Mouse (Mus musculus) embryonic facial prominence, embryonic 11.5 days (tissue): Measurements from ENCODE around the gene Smco2. TPM values are rescaled to one million over a fixed set of nuclear protein-coding genes. Genes with fewer than 3 reads are reported as not detected.
A peak's percentile ranks its signal among the peaks of the same experiment; 100 is the strongest.
"Not testable (repeated sequence)": the region's sequence is repeated elsewhere in the genome, so short reads cannot be mapped to it uniquely, and the experiment has no call there.

Experiments used
- ATAC-seq: fragments of 200-750 bp; cut with Nextera tagmentation; replicated peaks from 2 replicates; pipeline ENCODE4 v1.8.0; 2017; ENCODE audit warnings: low read depth; ENCODE audit not compliant: insufficient number of reproducible peaks, low FRiP score, low TSS enrichment
- DNase-seq: peaks from one replicate; pipeline ENCODE4 v3.0.0-alpha.2; 2015; ENCODE audit warnings: low spot score
- H3K27ac ChIP-seq: fragments of 300-500 bp; sonication (generic); replicated peaks from 2 replicates; pipeline ENCODE4 v1.5.1; 2014; ENCODE audit warnings: mild to moderate bottlenecking, low read depth, low read length, control low read depth
- H3K27me3 ChIP-seq: fragments of 300-500 bp; sonication (generic); 2 replicates; pipeline ENCODE4 v1.6.1; 2014; ENCODE audit warnings: mild to moderate bottlenecking, low read length, moderate library complexity, mixed read lengths; ENCODE audit not compliant: control insufficient read depth, insufficient read depth
- H3K36me3 ChIP-seq: fragments of 300-500 bp; sonication (generic); replicated peaks from 2 replicates; pipeline ENCODE4 v1.6.1; 2014; ENCODE audit warnings: low read depth, mild to moderate bottlenecking, low read length, moderate library complexity, mixed read lengths; ENCODE audit not compliant: control insufficient read depth, insufficient read depth
- H3K4me1 ChIP-seq: fragments of 300-500 bp; sonication (generic); 2 replicates; pipeline ENCODE4 v1.6.1; 2014; ENCODE audit warnings: low read length, mixed read lengths; ENCODE audit not compliant: control insufficient read depth, insufficient read depth
- H3K4me2 ChIP-seq: fragments of 300-500 bp; sonication (generic); 2 replicates; pipeline ENCODE4 v1.6.1; 2014; ENCODE audit warnings: low read depth, mild to moderate bottlenecking, control low read depth, low read length, moderate library complexity
- H3K4me3 ChIP-seq: fragments of 300-500 bp; sonication (generic); 2 replicates; pipeline ENCODE4 v1.5.1; 2014; ENCODE audit warnings: low read depth, low read length, control low read depth
- H3K9ac ChIP-seq: fragments of 300-500 bp; sonication (generic); replicated peaks from 2 replicates; pipeline ENCODE4 v1.6.1; 2014; ENCODE audit warnings: mild to moderate bottlenecking, control low read depth, low read length
- H3K9me3 ChIP-seq: fragments of 300-500 bp; sonication (generic); replicated peaks from 2 replicates; pipeline ENCODE4 v1.6.1; 2016; ENCODE audit warnings: mild to moderate bottlenecking, low read length, inconsistent platforms, mixed read lengths; ENCODE audit not compliant: control insufficient read depth
- WGBS: fragments of 180-500 bp; shearing (Covaris S2); extraction: QIAGEN DNeasy Blood & Tissue Kit; methylation state at CpG from one replicate; pipeline ENCODE4 v1.1.7; 2014; 5-methylcytosine and 5-hydroxymethylcytosine counted together
- polyA plus RNA-seq: library from polyadenylated mRNA; unstranded; fragments of >200 nt; fragmentation: Nextera tagmentation; extraction: Ambion mirVana; gene quantifications from 2 replicates; pipeline ENCODE4 v1.2.1, GENCODE M21; 2014

The Smco2 gene
- polyA plus RNA-seq, 1 experiment from 2014 or later = not detected

DNA sequence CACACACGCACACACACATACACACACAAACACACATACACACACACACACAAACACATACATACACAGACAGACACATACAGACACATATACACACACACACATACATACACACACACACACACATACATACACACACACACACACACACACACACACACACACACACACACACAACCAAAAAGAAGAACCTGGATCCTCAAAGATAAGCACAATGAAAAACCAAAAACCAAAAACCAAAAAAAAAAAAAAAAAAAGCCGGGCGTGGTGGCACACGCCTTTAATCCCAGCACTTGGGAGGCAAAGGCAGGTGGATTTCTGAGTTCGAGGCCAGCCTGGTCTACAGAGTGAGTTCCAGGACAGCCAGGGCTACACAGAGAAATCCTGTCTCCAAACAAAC is 14.5 kb downstream of the Smco2 start:
- H3K9ac ChIP-seq, ATAC-seq, H3K4me3 ChIP-seq, H3K27me3 ChIP-seq, DNase-seq, H3K4me2 ChIP-seq, H3K9me3 ChIP-seq, H3K4me1 ChIP-seq, H3K27ac ChIP-seq, H3K36me3 ChIP-seq: not testable (repeated sequence)
- WGBS = 98% methylated on average over 4 of the region's 5 CpGs

DNA sequence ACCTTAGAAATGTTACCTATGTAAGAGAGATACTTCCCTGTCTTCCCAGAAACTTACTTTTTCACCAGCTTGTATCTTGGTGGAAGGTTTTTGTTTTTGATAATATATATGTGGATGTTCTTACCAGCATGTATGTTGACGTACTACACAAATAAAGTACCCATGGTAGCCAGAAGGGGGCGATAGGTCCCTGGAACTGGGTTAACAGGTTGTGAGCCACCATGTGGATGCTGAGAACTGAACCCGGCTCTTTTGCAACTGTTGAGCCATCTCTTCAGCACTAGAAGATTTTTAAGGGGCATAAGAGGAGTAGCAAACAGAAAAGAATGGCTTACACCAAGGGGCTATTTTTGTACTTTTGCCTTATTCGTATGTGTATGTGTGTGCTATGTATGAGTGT is 15.8 kb downstream of the Smco2 start:
- H3K9ac ChIP-seq = no peak overlapping the region
- no peak overlapping the region for H3K27ac ChIP-seq
- no peak overlapping the region for H3K4me3 ChIP-seq
- DNase-seq = no peak
- no peak for ATAC-seq
- 81% methylated on average over 4 of the region's 4 CpGs for WGBS
- H3K4me2 ChIP-seq = no peak overlapping the region
- H3K36me3 ChIP-seq = no peaks in the 10 kb centered on the region
- no peaks in the 10 kb centered on the region for H3K4me1 ChIP-seq
- no peaks in the 10 kb centered on the region for H3K27me3 ChIP-seq
- no peaks in the 10 kb centered on the region for H3K9me3 ChIP-seq

DNA sequence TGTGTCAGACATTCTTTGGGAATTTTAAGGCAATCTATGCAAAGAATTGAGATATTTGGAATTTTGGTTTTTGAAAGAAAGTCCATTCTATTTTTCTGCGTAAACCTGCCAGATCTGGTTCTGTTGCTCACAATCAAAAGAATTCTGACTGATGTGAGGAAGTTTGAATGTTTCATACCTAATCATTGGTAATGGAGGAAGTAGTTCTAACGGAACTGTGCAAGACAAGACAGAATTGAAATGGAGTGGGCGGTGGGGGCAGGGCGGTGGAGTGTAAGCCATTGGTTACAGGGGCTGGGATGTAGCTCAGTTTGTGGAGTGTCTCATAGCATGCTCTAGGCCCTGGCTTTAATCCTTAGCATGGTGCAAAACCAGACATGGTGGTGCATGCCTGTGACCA is 22.1 kb downstream of the Smco2 start:
- Histone ChIP-seq H3K4me3 (no peak overlapping the region), H3K27ac (no peak overlapping the region), H3K9ac (no peak overlapping the region), H3K4me2 (no peak overlapping the region), H3K9me3 (no peaks in the 10 kb centered on the region), H3K4me1 (no peaks in the 10 kb centered on the region), H3K27me3 (no peaks in the 10 kb centered on the region; the same call in 1 of the 2 replicates), H3K36me3 (no peaks in the 10 kb centered on the region)
- ATAC-seq = no peak
- no peak for DNase-seq
- WGBS = 93% methylated on average over 4 of the region's 4 CpGs

DNA sequence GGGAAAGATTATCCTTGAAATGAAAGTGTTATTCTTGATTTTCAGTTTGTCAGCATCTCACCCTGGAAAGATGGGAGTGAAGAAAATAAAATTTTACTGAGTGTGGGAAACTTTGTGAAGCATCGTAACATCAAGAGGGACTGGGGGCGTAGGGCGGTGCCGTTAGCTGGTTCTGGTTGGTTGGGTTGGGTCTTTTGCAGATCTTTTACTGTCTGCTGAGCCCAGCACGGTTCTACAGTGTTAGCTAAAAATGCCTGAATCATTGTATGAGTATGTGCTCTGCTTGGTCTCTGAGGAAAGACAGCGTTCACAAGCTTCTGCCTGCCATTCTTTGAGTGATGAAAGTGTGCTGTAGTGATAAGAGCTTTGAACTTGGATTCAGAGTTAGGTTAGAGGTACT is 24.5 kb downstream of the Smco2 start:
- Histone ChIP-seq H3K36me3 (no peaks in the 10 kb centered on the region), H3K4me1 (no peaks in the 10 kb centered on the region), H3K9me3 (no peaks in the 10 kb centered on the region), H3K27ac (no peak overlapping the region), H3K27me3 (no peaks in the 10 kb centered on the region; the same call in 1 of the 2 replicates), H3K4me3 (no peak overlapping the region), H3K4me2 (no peak overlapping the region), H3K9ac (no peak overlapping the region)
- 88% methylated on average over 6 of the region's 6 CpGs for WGBS
- no peak for ATAC-seq
- no peak for DNase-seq

DNA sequence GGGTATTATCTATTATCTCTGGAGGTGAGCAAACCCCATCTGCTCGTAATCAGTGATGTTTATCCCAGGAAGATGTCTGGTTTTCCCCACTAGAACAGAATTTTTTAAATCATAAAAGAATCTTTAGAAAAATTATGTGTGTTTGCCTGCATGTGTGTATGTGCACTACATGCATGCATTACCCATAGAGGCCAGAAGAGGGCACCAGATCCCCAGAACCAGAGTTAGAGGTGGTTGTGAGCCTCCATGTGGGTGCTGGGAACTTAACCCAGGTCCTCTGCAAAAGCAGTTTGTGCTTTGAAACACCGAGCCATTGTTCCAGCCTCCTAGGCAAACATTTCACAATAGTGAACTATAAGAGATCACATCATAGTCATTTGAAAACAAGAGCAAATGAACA is 26.9 kb downstream of the Smco2 start:
- no peak for ATAC-seq
- WGBS = 89% methylated on average over 2 of the region's 2 CpGs
- Histone ChIP-seq H3K27me3 (no peaks in the 10 kb centered on the region; the same call in 1 of the 2 replicates), H3K9ac (no peak overlapping the region), H3K9me3 (no peaks in the 10 kb centered on the region), H3K4me1 (no peaks in the 10 kb centered on the region), H3K36me3 (no peaks in the 10 kb centered on the region), H3K27ac (no peak overlapping the region), H3K4me2 (no peak overlapping the region), H3K4me3 (no peak overlapping the region)
- DNase-seq = no peak

DNA sequence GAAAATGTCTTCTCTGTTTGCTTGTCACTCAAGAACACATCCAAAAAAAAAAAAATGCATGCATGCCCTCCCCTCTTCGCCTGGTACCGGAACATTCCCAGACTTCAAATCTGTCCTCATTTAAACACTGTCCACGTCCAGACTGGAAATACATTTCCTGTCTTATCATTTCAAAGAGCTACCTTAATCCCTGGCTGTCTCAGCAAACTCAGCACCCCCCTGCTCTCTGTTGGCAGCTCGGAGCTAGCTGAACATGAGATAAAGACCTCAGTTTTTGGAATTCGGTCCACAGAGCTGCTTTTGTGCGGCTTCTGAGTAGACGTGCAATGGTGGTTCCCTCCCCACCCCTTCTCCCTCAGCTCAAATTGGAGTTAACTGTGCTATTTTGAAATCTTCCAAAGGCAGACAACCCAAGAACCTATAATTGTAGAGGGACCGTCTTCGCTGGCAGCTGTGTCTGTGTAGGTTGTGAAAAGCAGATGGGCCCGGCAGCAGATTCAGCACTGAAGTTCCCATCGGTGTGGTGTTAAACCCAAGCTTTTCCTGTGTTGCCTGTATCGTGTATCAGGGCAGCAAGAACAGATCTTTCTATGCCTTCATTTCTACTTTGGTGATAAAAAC is 27.6 kb downstream of the Smco2 start:
- Histone ChIP-seq H3K4me2 (no peak overlapping the region), H3K27ac (no peak overlapping the region), H3K9me3 (no peaks in the 10 kb centered on the region), H3K4me3 (no peak overlapping the region), H3K27me3 (no peaks in the 10 kb centered on the region; the same call in 1 of the 2 replicates), H3K4me1 (no peaks in the 10 kb centered on the region), H3K9ac (no peak overlapping the region), H3K36me3 (no peaks in the 10 kb centered on the region)
- DNase-seq (no peak), ATAC-seq (no peak)
- WGBS = 85% methylated on average over 12 of the region's 12 CpGs

DNA sequence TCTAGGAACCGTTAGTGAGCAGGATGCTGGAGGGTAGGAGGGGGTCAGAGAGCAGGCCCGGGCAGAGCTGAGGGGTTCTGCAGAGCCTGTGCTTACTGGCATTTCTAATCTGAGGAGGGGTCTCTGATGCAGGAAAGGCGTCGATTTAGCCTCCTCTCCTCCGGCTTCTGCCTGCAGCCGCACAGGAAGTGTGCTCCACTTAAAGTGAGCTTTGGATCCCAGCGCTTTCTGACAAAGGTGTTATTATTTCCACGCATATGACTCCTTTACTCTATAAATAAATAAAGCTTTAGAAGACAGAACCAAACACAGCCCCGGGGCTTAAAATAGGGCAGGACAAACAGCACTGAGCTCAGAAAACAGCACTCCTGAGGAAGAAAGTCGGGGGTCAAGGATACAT is 29.0 kb downstream of the Smco2 start:
- peak; percentile 8 for DNase-seq
- H3K27me3 ChIP-seq = no peaks in the 10 kb centered on the region
- H3K36me3 ChIP-seq = no peaks in the 10 kb centered on the region
- H3K4me3 ChIP-seq = no peak overlapping the region
- H3K9ac ChIP-seq = 0 out of 2 replicates have a peak overlapping the region, but pooled peaks have one; percentile 11
- no peaks in the 10 kb centered on the region for H3K9me3 ChIP-seq
- no peak for ATAC-seq
- 22% methylated on average over 10 of the region's 10 CpGs for WGBS
- H3K4me2 ChIP-seq = no peak overlapping the region
- H3K27ac ChIP-seq = no peak overlapping the region
- no peaks in the 10 kb centered on the region for H3K4me1 ChIP-seq

DNA sequence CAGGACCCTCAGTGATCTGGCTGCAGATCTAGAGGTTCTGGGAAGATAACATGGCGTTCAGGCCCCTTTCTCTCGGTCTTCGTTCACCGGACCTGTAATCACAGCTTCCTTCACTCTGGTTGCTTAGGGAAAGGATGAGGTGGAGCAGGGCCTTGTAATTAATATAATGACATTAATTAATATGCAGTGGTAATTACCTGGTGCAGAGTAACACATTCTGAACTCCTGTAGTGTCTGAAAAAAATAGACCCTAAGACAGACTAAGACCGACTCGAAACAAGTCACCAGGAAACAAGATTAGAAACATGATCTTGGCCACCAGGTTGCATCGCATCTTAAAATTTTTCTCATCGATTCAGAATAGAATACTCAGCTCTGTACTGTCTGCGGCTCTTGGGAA is 30.0 kb downstream of the Smco2 start:
- Histone ChIP-seq H3K4me3 (no peak overlapping the region), H3K9me3 (no peaks in the 10 kb centered on the region), H3K27me3 (no peaks in the 10 kb centered on the region), H3K4me1 (no peaks in the 10 kb centered on the region), H3K4me2 (no peak overlapping the region), H3K27ac (no peak overlapping the region), H3K9ac (no peak overlapping the region), H3K36me3 (no peaks in the 10 kb centered on the region)
- ATAC-seq (no peak), DNase-seq (no peak)
- 79% methylated on average over 9 of the region's 9 CpGs for WGBS
